Mouse (Mus musculus) adipose tissue, adult 10 weeks (tissue): ENCODE data around the gene Tmem129. TPM values are rescaled to one million over a fixed set of nuclear protein-coding genes. Genes with fewer than 3 reads are reported as not detected.

Source experiments
- polyA plus RNA-seq: library from polyadenylated mRNA; stranded (reverse); fragments of 350-450 nt; fragmentation: Illumina TruSeq; extraction: RNeasy Lipid Tissue Mini Kit (QIAGEN cat#74804); gene quantifications from one replicate; pipeline ENCODE4 v1.2.3, GENCODE M21; 2014; ENCODE audit warnings: low read depth, low replicate concordance

Gene Tmem129
- 23.4 TPM for polyA plus RNA-seq

DNA sequence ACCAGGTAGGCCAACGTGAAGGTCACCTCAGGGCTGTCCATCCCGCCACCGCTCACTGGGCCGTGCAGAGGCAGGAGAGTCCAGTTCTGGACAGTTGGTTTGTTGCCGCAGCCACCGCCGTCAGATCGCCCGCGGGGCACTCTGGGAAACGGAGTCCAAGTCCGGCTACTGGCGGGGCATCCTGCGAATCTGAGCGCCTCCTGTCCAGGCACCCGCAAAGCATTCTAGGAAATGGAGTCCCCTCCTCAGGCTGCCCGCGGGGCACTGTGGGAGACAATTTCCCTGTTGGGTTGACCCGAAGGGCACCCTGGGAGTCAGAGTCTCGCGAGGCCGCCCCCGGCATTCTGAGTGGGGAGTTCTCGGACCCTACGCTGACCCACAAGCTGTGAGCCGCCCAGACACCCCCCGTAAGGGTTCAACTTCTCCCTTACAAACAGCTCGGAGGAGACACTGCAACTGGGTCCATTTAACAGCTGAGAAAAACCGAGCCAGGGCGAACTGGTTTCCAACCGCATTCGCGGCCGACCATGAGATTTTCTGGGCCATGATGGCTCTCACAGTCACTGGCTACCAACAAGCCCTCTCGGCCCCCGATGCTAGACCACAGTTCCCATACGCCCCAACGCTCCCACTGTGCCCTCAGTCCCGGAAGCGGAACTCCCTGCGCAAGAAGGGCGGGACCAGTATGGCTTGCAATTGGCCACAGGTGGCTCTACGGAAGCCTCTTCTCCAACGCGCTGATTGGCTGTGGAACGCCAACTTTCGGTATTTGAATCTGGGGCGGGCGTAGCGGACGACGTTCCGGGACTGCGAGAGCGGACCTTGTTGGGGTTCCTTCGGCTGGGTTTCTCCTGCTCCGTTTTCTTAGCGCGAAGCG lies at the start of gene Tmem129, which contains the start of gene Tacc3:
Gene Tmem129 (minus strand): TSS at position 630 of the 877 bp plus-strand sequence.
Gene Tacc3 (plus strand): TSS at position 342 of the 877 bp plus-strand sequence.

GRCm38 (mm10) chr5:33651921-33652782 lies 6.1 kb downstream of the Tmem129 start, which contains the start of gene Slbp:
Gene Slbp (minus strand): TSS chr5:33652574.

GRCm38 (mm10) chr5:33629301-33629987 lies 28.8 kb downstream of the Tmem129 start, which contains the start of the genes Fam53a and Gm9903:
Gene Fam53a (minus strand): TSS chr5:33629635.
Gene Gm9903 (plus strand): TSS chr5:33629925.

Other genes with a start within 250 kb of the Tmem129 start
- not detected for gene Nkx1-1, start 224.4 kb downstream of the Tmem129 start, polyA plus RNA-seq
- 22.2 TPM for gene Fam53a, start 28.8 kb downstream of the Tmem129 start, polyA plus RNA-seq
- 2.2 TPM for gene Gm9903, start 28.5 kb downstream of the Tmem129 start, polyA plus RNA-seq
- 30.3 TPM for gene Slbp, start 5.8 kb downstream of the Tmem129 start, polyA plus RNA-seq
- 8.8 TPM for gene Tacc3, start 288 bp downstream of the Tmem129 start, polyA plus RNA-seq
- gene Fgfr3, start 63.3 kb upstream of the Tmem129 start, polyA plus RNA-seq = 14.7 TPM
- gene Letm1, start 124.4 kb upstream of the Tmem129 start, polyA plus RNA-seq = 40.9 TPM
- gene Nsd2, start 162.3 kb upstream of the Tmem129 start, polyA plus RNA-seq = 27.4 TPM